Mouse (Mus musculus) bone marrow macrophage, adult 2 months (primary cell): ENCODE results near the gene Rftn1.

Experiments
- CTCF ChIP-seq: IDR thresholded peaks from 2 replicates; pipeline ENCODE4 v1.5.1; 2012; ENCODE audit warnings: low read depth, mild to moderate bottlenecking, low read length, moderate library complexity
- POLR2A ChIP-seq: IDR thresholded peaks from 2 replicates; pipeline ENCODE4 v1.6.1; 2012; ENCODE audit warnings: mild to moderate bottlenecking, low read depth, low read length, borderline replicate concordance

- TF ChIP-seq POLR2A (no peak), CTCF (no peak)
Observed at GRCm38 (mm10) chr17:50069897-50070636, 120.4 kb downstream of the Rftn1 start.
